Mouse (Mus musculus) kidney, adult 8-10 months (tissue): ENCODE results near the gene Nacc2.
A peak's percentile ranks its signal among the peaks of the same experiment; 100 is the strongest.

Source experiments
- DNase-seq, 2 experiments: peaks; one replicate each; pipeline ENCODE4 v3.0.0; 2022

Nacc2 gene

DNA sequence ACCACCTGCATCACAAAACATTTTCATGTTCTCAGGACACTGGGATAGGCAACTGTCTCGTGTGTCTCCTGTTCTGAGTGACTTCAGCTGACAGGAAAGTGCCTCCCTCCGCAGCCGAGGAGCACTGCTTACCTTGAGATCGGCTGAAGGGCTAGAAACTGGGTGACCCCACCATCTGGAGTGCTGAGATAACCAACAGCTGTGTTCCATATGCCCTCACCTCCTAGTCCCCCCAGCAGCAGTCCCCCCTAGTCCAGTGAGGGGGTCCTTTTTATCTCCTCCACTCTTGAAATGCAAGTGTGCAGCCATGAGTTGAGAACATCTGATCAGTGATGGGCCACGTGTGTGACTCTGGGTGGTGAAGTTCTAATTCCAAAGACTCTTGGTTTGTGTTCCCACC lies 74.2 kb downstream of the Nacc2 start:
- no peak for DNase-seq

DNA sequence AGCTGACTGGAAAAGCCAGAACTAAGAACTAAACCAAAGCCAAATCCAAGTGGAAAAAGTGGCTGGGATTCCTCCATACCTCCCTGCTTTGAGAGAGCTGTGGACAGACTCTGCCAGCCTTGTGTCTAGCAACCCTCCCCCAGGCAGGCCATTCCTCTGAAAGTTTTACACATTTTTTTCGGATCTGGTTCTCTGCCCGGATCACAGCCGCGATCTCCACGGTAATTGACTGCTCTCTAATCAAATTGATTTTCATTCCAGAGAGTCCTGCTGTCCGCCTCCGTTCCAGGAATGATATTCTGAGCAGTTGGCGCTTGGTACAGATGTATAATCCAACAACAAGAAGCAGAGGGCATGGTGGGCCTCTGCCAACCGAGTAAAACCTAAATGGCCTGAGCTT lies 78.8 kb downstream of the Nacc2 start:
- no peak for DNase-seq

- no peak for DNase-seq
Observed at GRCm38 (mm10) chr2:26042603-26043002, 80.4 kb downstream of the Nacc2 start.

DNA sequence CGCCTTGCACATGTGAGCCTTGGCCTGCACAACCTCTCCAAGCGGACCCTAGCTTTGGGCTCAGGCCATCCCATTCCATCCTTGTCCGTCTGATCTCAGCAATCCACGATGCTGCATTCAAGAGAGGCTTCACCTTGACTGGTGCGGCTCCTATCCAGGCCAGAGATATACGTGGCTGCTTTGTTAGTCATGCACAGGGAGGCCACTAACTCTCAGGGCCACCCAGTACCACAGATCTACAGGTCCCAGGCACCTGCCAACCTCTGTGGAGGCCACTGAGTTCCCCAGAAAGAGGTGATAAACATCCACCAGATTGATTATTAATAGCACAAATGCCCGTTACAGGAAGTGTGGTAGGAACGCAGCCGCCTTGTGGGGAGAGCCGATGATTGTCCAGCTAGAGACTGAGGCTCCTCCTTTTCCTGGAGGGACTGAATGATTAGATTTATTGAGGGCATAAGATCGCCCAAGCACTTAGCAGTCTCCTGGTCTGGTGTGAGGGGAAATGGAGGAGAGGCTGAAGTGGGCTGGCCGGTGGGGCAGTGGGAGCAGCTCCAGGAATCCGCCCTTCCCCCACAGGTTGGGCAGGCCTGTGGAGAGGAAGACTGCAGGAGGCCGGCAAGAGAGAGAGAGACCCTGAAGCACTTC lies 81.7 kb downstream of the Nacc2 start:
- peak; percentile 29 to 55 for DNase-seq

DNA sequence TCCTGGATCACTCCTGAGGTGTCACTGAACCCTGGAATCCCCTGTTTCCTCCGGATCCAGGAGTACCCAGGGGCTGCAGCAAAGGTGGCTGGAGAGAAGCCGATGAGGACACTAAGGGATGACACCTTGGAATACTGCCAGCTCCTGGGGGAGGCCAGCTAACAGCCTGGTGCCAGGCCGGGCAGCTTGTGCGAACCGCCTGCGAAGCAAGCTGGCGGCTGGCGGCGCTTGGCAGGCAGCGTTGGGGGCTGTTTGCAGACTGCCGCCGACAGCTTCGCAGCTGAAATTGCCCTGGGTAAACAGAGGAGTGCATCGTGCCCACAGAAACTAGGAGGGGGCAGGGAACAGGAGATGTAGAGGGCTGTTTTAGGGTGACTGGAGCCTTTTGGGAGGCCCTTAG lies 83.1 kb downstream of the Nacc2 start:
- DNase-seq: no peak

- DNase-seq: no peak
Observed at GRCm38 (mm10) chr2:26037386-26037785, 85.6 kb downstream of the Nacc2 start.

GRCm38 (mm10) chr2:26034344-26035050 lies 88.5 kb downstream of the Nacc2 start:
- DNase-seq: peak in 1 of 2 experiments; percentile 23

DNA sequence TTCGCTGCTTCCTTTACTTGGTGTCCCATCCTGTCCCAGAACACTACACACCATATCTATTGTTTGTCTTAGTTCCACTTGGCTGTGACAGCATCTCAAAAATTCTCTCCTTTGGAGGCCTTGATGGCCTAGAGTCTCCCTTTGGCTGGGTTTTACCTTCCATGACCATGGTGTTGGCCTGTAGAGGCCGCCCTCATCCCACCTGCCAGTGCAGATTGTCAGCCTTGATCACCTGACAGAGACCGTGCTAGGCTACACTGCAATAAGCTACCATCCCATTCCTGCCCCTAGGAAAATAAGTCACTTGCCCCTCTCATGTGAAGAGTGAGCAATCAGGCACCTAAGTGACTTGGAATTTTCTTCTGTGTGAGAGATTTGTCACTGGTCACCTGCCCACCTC lies 92.7 kb downstream of the Nacc2 start:
- peak in 1 of 2 experiments; percentile 24 for DNase-seq

DNA sequence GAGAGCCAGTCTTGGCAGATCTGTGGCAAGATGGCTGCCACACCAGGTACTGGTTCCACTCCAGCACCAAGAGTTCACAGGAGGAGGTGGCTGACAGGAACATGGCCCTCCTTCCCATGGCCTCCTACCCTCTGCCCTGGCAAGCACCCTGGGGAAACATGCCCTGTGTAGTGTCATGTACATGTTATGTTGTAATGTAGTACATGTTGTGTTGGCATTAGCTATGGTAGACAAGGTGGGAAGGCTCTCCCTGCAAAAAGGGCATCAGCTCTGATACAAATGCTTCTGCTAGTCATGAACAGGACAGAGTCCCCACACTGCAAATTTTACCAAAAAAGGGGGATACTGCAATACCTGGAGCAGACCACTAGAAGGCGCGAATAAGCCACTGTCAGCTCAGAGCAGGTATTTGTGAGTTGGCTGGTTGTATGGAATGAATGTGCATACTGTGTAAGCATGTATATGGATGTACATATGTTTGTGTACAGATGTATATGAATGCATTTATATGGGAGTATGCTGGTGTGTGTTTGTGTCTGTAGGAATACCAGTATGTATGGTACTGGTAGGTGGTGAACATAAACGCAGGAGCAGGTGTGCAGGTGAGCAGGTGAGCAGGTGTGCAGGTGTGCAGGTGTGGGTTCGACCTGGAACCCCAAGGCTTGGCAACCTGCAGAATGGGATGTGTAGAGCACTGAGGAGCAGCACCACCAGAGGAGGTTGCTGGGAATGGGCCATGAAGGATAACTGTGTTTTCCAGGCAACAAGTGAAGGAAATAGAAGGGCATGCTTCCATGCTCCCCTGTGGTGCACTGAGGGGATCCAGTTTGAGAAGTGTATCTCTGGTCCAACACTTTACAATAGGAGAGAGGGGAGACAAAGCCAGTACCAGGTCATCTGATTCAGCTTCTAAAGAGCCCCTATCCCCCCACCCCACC lies 98.6 kb downstream of the Nacc2 start:
- DNase-seq: peak in 1 of 2 experiments; percentile 36

GRCm38 (mm10) chr2:26022626-26023025 lies 100.4 kb downstream of the Nacc2 start:
- DNase-seq: no peak

DNA sequence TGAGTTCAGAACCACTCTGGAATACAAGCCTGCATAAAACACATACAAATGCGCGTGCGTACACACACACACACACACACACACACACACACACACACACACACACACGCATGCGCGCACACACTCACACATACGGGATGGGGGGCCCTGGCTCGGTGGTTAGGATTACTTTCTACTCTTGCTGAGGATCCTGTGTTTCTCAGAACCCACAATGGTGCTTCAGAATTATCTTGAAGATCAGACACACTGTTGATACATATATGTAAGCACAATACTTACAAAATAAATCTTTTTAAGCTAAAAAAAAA lies 100.8 kb downstream of the Nacc2 start:
- DNase-seq: no peak

- DNase-seq: peak; percentile 92 to 94
Observed at GRCm38 (mm10) chr2:26021561-26022257, 101.3 kb downstream of the Nacc2 start, which contains the start of gene Ubac1. Gene Ubac1, minus strand, starts transcription at chr2:26021747.

DNA sequence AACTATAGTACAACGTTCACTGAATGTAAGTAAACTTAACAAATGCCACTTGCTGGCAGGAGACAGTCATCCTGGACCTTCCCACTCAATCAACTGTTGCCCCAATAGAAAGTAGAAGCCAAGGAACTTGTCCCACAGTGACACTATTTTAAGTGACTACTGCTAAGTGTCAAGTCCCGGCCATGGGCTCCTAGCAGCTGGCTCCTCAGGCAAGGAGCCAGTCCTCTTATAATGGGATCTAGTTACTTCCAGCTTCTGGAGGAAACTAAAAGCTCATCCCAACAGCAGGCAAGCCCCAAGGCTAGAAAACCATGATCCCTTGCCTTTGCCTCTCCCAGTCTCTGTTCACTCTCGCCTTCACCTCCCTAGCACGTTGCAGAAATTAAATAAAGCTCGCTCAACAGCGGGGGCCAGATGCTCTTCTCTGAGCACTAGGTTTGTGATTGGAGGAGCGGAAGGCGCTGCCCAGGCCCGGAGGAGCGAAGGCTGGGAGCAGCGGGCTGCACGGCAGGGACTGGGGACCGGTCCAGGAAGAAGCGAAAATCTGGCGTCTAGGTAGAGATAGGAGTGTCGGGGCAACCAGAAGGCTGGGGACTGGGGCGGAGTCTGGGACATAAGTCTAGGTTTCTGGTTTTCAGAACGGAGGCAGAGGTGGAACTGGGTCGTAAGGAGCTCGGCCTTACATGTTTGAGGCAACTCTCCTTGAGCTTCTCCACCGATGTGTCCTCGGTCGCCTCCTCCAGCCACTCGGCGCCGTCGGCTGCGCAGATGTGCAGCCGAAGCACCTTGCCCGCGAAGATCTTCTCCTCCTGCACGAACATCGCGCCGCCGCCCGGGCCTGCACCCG lies 102.1 kb downstream of the Nacc2 start:
- DNase-seq: peak in 1 of 2 experiments; percentile 20

DNA sequence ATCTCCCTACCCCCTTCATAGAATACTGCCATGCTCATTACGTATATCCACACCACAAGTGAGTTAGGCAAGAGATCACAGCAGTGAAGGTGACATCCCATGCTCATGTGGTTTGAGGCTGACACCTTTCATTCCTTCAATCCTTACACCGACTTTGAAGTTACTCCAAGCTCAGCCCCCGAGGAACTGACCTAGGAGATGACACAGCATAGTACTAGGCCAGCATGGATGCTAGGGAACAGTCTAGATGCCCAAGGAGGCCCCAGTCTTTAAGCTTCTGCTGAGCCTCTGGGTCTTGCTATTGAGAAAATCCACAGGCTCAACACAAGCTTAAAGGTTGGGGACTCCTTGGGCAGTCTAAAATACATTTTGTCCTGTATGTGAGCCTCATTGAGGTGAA lies 103.1 kb downstream of the Nacc2 start:
- DNase-seq: no peak

- no peak for DNase-seq
Observed at GRCm38 (mm10) chr2:26017326-26017725, 105.7 kb downstream of the Nacc2 start.

- DNase-seq: no peak
Observed at GRCm38 (mm10) chr2:26013674-26014073, 109.3 kb downstream of the Nacc2 start.

- DNase-seq: no peak
Observed at GRCm38 (mm10) chr2:26011420-26011819, 111.6 kb downstream of the Nacc2 start.
